Mouse (Mus musculus): ENCODE results near the gene Cxcl12. TPM values are rescaled to one million over a fixed set of nuclear protein-coding genes. Genes with fewer than 3 reads are reported as not detected.

Gene Cxcl12
- polyA plus RNA-seq, 1 experiment from 2014 or later = 144 TPM

DNA sequence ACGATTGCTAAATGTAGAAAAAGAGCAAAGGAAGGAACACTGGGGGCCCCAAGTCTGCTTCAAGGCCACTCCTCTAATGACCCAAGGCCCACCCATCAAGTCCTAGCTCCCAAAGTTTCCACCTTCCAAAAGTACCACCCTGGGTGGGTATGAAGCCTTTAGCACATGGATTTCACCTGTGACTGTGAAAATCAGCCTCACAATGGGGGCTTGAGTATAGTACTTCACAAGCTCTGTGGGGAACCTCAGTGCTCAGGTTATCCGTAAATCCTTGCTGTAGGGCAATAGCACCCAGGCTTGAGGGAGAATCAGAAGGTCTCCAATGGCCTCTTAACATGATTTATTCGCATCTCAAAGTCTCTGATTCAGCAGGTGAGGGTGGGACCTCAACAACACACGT, 30.5 kb downstream of the Cxcl12 start:
- Histone ChIP-seq H3K4me1 (ENCODE audit: control insufficient read depth in 2 of 2, insufficient read depth in 2 of 2, low read length in 2 of 2) (peaks cover 0 to 3% of the 10 kb centered on the region in 2 experiments; a peak in 1 of 4 replicates), H3K27me3 (ENCODE audit: control insufficient read depth, insufficient read depth, low read length) (no peaks in the 10 kb centered on the region), H3K4me3 (ENCODE audit: control insufficient read depth in 1 of 2, insufficient read depth in 1 of 2, low read depth in 1 of 2, low read length in 2 of 2) (no peak overlapping the region), H3K9ac (ENCODE audit: low read length) (no peak overlapping the region), H3K36me3 (ENCODE audit: control insufficient read depth, insufficient read depth, low read length) (no peaks in the 10 kb centered on the region), H3K27ac (replicated peaks in 1 of 2; ENCODE audit: control insufficient read depth in 1 of 2, insufficient read depth in 1 of 2, low read depth in 2 of 2, low read length in 2 of 2) (no peak overlapping the region), H3K4me2 (ENCODE audit: low read length) (no peak overlapping the region), H3K9me3 (ENCODE audit: control insufficient read depth, low read length) (no peaks in the 10 kb centered on the region)
- 69% methylated on average over 4 of the region's 4 CpGs for WGBS
- no peak for ATAC-seq (ENCODE audit: insufficient number of reproducible peaks, insufficient read depth, low FRiP score, low read depth)

- Histone ChIP-seq H3K4me3 (ENCODE audit: control insufficient read depth in 1 of 2, insufficient read depth in 1 of 2, low read depth in 1 of 2, low read length in 2 of 2) (no peak overlapping the region), H3K27me3 (ENCODE audit: control insufficient read depth, insufficient read depth, low read length) (no peaks in the 10 kb centered on the region), H3K9me3 (ENCODE audit: control insufficient read depth, low read length) (no peaks in the 10 kb centered on the region), H3K27ac (replicated peaks in 1 of 2; ENCODE audit: control insufficient read depth in 1 of 2, insufficient read depth in 1 of 2, low read depth in 2 of 2, low read length in 2 of 2) (no peak overlapping the region), H3K4me1 (ENCODE audit: control insufficient read depth in 2 of 2, insufficient read depth in 2 of 2, low read length in 2 of 2) (peaks cover 0 to 3% of the 10 kb centered on the region in 2 experiments; a peak in 1 of 4 replicates), H3K36me3 (ENCODE audit: control insufficient read depth, insufficient read depth, low read length) (no peaks in the 10 kb centered on the region), H3K9ac (ENCODE audit: low read length) (no peak overlapping the region), H3K4me2 (ENCODE audit: low read length) (no peak overlapping the region)
- WGBS = 30% methylated on average over 2 of the region's 2 CpGs
- no peak for ATAC-seq (ENCODE audit: insufficient number of reproducible peaks, insufficient read depth, low FRiP score, low read depth)
Measured at GRCm38 (mm10) chr6:117199718-117200117, 31.4 kb downstream of the Cxcl12 start.

DNA sequence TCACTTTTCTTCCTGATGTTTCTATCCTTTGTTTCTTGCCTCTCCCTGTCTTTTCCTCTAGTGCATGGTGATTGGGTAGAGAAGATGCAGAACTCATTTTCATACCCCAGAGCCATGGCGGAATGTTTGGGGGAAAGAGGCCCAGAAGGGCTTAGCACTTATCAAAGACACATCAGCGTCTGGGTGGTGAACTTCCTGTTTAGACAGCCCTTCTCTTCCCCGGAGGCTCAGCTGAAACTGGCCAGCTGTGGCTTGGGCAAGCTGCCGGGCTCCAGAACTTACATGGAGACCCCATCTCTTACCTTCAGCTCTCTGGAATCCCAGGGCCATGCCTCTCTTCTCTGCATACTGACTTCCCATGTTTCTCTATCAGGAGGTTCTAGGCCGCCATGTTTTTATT, 32.6 kb downstream of the Cxcl12 start:
- no peak for ATAC-seq (ENCODE audit: insufficient number of reproducible peaks, insufficient read depth, low FRiP score, low read depth)
- H3K9me3 ChIP-seq (ENCODE audit: control insufficient read depth, low read length) = no peaks in the 10 kb centered on the region
- H3K27ac ChIP-seq (replicated peaks in 1 of 2; ENCODE audit: control insufficient read depth in 1 of 2, insufficient read depth in 1 of 2, low read depth in 2 of 2, low read length in 2 of 2) = no peak overlapping the region
- H3K36me3 ChIP-seq (ENCODE audit: control insufficient read depth, insufficient read depth, low read length) = no peaks in the 10 kb centered on the region
- no peaks in the 10 kb centered on the region; the same call in 1 of the 2 replicates for H3K27me3 ChIP-seq (ENCODE audit: control insufficient read depth, insufficient read depth, low read length)
- H3K4me3 ChIP-seq (ENCODE audit: control insufficient read depth in 1 of 2, insufficient read depth in 1 of 2, low read depth in 1 of 2, low read length in 2 of 2) = no peak overlapping the region
- no peak overlapping the region for H3K9ac ChIP-seq (ENCODE audit: low read length)
- peaks cover 0 to 3% of the 10 kb centered on the region in 2 experiments; a peak in 1 of 4 replicates for H3K4me1 ChIP-seq (ENCODE audit: control insufficient read depth in 2 of 2, insufficient read depth in 2 of 2, low read length in 2 of 2)
- WGBS = 56% methylated on average over 5 of the region's 5 CpGs
- no peak overlapping the region for H3K4me2 ChIP-seq (ENCODE audit: low read length)

GRCm38 (mm10) chr6:117201396-117201795, 33.1 kb downstream of the Cxcl12 start:
- H3K9me3 ChIP-seq (ENCODE audit: control insufficient read depth, low read length) = no peaks in the 10 kb centered on the region
- no peak overlapping the region for H3K27ac ChIP-seq (replicated peaks in 1 of 2; ENCODE audit: control insufficient read depth in 1 of 2, insufficient read depth in 1 of 2, low read depth in 2 of 2, low read length in 2 of 2)
- H3K9ac ChIP-seq (ENCODE audit: low read length) = no peak overlapping the region
- no peaks in the 10 kb centered on the region for H3K36me3 ChIP-seq (ENCODE audit: control insufficient read depth, insufficient read depth, low read length)
- ATAC-seq (ENCODE audit: insufficient number of reproducible peaks, insufficient read depth, low FRiP score, low read depth) = no peak
- no peak overlapping the region for H3K4me3 ChIP-seq (ENCODE audit: control insufficient read depth in 1 of 2, insufficient read depth in 1 of 2, low read depth in 1 of 2, low read length in 2 of 2)
- 82% methylated on average over 2 of the region's 2 CpGs for WGBS
- H3K4me1 ChIP-seq (ENCODE audit: control insufficient read depth in 2 of 2, insufficient read depth in 2 of 2, low read length in 2 of 2) = peaks cover 0 to 3% of the 10 kb centered on the region in 2 experiments; a peak in 1 of 4 replicates
- no peaks in the 10 kb centered on the region; the same call in 1 of the 2 replicates for H3K27me3 ChIP-seq (ENCODE audit: control insufficient read depth, insufficient read depth, low read length)
- no peak overlapping the region for H3K4me2 ChIP-seq (ENCODE audit: low read length)

GRCm38 (mm10) chr6:117201859-117202258, 33.5 kb downstream of the Cxcl12 start:
- WGBS = 89% methylated on average over 8 of the region's 8 CpGs
- ATAC-seq (ENCODE audit: insufficient number of reproducible peaks, insufficient read depth, low FRiP score, low read depth) = no peak
- H3K9ac ChIP-seq (ENCODE audit: low read length) = no peak overlapping the region
- H3K9me3 ChIP-seq (ENCODE audit: control insufficient read depth, low read length) = no peaks in the 10 kb centered on the region
- H3K4me2 ChIP-seq (ENCODE audit: low read length) = no peak overlapping the region
- H3K27me3 ChIP-seq (ENCODE audit: control insufficient read depth, insufficient read depth, low read length) = no peaks in the 10 kb centered on the region; the same call in 1 of the 2 replicates
- H3K4me1 ChIP-seq (ENCODE audit: control insufficient read depth in 2 of 2, insufficient read depth in 2 of 2, low read length in 2 of 2) = peaks cover 0 to 3% of the 10 kb centered on the region in 2 experiments; a peak in 1 of 4 replicates
- no peaks in the 10 kb centered on the region for H3K36me3 ChIP-seq (ENCODE audit: control insufficient read depth, insufficient read depth, low read length)
- no peak overlapping the region for H3K27ac ChIP-seq (replicated peaks in 1 of 2; ENCODE audit: control insufficient read depth in 1 of 2, insufficient read depth in 1 of 2, low read depth in 2 of 2, low read length in 2 of 2)
- H3K4me3 ChIP-seq (ENCODE audit: control insufficient read depth in 1 of 2, insufficient read depth in 1 of 2, low read depth in 1 of 2, low read length in 2 of 2) = no peak overlapping the region

GRCm38 (mm10) chr6:117202856-117203400, 34.6 kb downstream of the Cxcl12 start:
- no peak overlapping the region for H3K27ac ChIP-seq (replicated peaks in 1 of 2; ENCODE audit: control insufficient read depth in 1 of 2, insufficient read depth in 1 of 2, low read depth in 2 of 2, low read length in 2 of 2)
- H3K4me2 ChIP-seq (ENCODE audit: low read length) = no peak overlapping the region
- no peak overlapping the region for H3K9ac ChIP-seq (ENCODE audit: low read length)
- ATAC-seq (ENCODE audit: insufficient number of reproducible peaks, insufficient read depth, low FRiP score, low read depth) = no peak
- peaks cover 0 to 3% of the 10 kb centered on the region in 2 experiments; a peak in 1 of 4 replicates for H3K4me1 ChIP-seq (ENCODE audit: control insufficient read depth in 2 of 2, insufficient read depth in 2 of 2, low read length in 2 of 2)
- H3K9me3 ChIP-seq (ENCODE audit: control insufficient read depth, low read length) = no peaks in the 10 kb centered on the region
- no peaks in the 10 kb centered on the region; the same call in 1 of the 2 replicates for H3K27me3 ChIP-seq (ENCODE audit: control insufficient read depth, insufficient read depth, low read length)
- WGBS = 72% methylated on average over 2 of the region's 2 CpGs
- no peaks in the 10 kb centered on the region for H3K36me3 ChIP-seq (ENCODE audit: control insufficient read depth, insufficient read depth, low read length)
- H3K4me3 ChIP-seq (ENCODE audit: control insufficient read depth in 1 of 2, insufficient read depth in 1 of 2, low read depth in 1 of 2, low read length in 2 of 2) = no peak overlapping the region

GRCm38 (mm10) chr6:117204112-117204511, 35.8 kb downstream of the Cxcl12 start:
- no peak for ATAC-seq (ENCODE audit: insufficient number of reproducible peaks, insufficient read depth, low FRiP score, low read depth)
- Histone ChIP-seq H3K9me3 (ENCODE audit: control insufficient read depth, low read length) (no peaks in the 10 kb centered on the region), H3K27me3 (ENCODE audit: control insufficient read depth, insufficient read depth, low read length) (no peaks in the 10 kb centered on the region; the same call in 1 of the 2 replicates), H3K4me2 (ENCODE audit: low read length) (no peak overlapping the region), H3K27ac (replicated peaks in 1 of 2; ENCODE audit: control insufficient read depth in 1 of 2, insufficient read depth in 1 of 2, low read depth in 2 of 2, low read length in 2 of 2) (no peak overlapping the region), H3K36me3 (ENCODE audit: control insufficient read depth, insufficient read depth, low read length) (no peaks in the 10 kb centered on the region), H3K4me3 (ENCODE audit: control insufficient read depth in 1 of 2, insufficient read depth in 1 of 2, low read depth in 1 of 2, low read length in 2 of 2) (no peak overlapping the region), H3K9ac (ENCODE audit: low read length) (no peak overlapping the region), H3K4me1 (ENCODE audit: control insufficient read depth in 2 of 2, insufficient read depth in 2 of 2, low read length in 2 of 2) (peaks cover 0 to 3% of the 10 kb centered on the region in 2 experiments; a peak in 1 of 4 replicates)
- 90% methylated on average over 3 of the region's 3 CpGs for WGBS

DNA sequence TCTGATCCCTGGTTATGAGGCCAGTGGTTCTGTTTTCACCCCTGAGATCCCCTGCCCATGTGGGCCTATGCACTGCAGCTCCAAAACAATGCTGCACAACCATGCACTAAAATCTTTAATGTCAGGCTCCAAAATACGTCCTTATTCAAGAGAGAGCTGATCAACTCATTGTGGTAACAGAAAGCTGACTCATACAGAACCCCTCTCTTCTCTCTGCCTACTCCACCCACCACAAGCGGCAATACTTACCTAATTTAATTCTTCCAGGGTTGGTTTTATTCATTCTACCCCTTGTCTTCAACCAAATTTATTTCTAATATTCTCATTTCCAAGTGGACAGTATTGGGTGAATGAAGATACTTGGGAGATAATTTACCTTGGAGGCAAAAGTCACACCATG, 38.5 kb downstream of the Cxcl12 start:
- Histone ChIP-seq H3K4me3 (ENCODE audit: control insufficient read depth in 1 of 2, insufficient read depth in 1 of 2, low read depth in 1 of 2, low read length in 2 of 2) (no peak overlapping the region), H3K36me3 (ENCODE audit: control insufficient read depth, insufficient read depth, low read length) (no peaks in the 10 kb centered on the region), H3K4me2 (ENCODE audit: low read length) (no peak overlapping the region), H3K27me3 (ENCODE audit: control insufficient read depth, insufficient read depth, low read length) (no peaks in the 10 kb centered on the region; the same call in 1 of the 2 replicates), H3K27ac (replicated peaks in 1 of 2; ENCODE audit: control insufficient read depth in 1 of 2, insufficient read depth in 1 of 2, low read depth in 2 of 2, low read length in 2 of 2) (no peak overlapping the region), H3K9me3 (ENCODE audit: control insufficient read depth, low read length) (no peaks in the 10 kb centered on the region), H3K4me1 (ENCODE audit: control insufficient read depth in 2 of 2, insufficient read depth in 2 of 2, low read length in 2 of 2) (peaks cover 10 to 19% of the 10 kb centered on the region in 2 experiments), H3K9ac (ENCODE audit: low read length) (no peak overlapping the region)
- ATAC-seq (ENCODE audit: insufficient number of reproducible peaks, insufficient read depth, low FRiP score, low read depth) = no peak
- 90% methylated on average over 2 of the region's 2 CpGs for WGBS
